Mouse (Mus musculus) testis, adult 2 months (tissue): Measurements from ENCODE around the gene Panx3.
A peak's percentile ranks its signal among the peaks of the same experiment; 100 is the strongest.

Experiments used
- CTCF ChIP-seq: fragments of 200-500 bp; IDR thresholded peaks from 2 replicates; pipeline ENCODE4 v1.5.1; 2012; ENCODE audit warnings: low read depth, mild to moderate bottlenecking, inconsistent platforms, low read length, moderate library complexity; ENCODE audit not compliant: control insufficient read depth, insufficient read depth, insufficient replicate concordance
- POLR2A ChIP-seq: fragments of 200-500 bp; IDR thresholded peaks from 2 replicates; pipeline ENCODE4 v1.6.1; 2012; ENCODE audit warnings: low read depth, mild to moderate bottlenecking, inconsistent platforms, low read length, moderate library complexity; ENCODE audit not compliant: control insufficient read depth

GRCm38 (mm10) chr9:37613182-37613910, 55.7 kb downstream of the Panx3 start, which contains the start of gene Spa17:
- TF ChIP-seq CTCF (no peak), POLR2A (peak; percentile 56; the same call in 1 of the 2 replicates)
